Mouse (Mus musculus): ENCODE data around the gene Slc30a2. TPM values are rescaled to one million over a fixed set of nuclear protein-coding genes. Genes with fewer than 3 reads are reported as not detected.

Slc30a2 gene
- polyA plus RNA-seq, 1 experiment, result 4.0 TPM

GRCm38 (mm10) chr4:134362586-134362985 is 19.6 kb downstream of the Slc30a2 start:
- Histone ChIP-seq H3K36me3 (ENCODE audit: control insufficient read depth, insufficient read depth, low read length) (no peaks in the 10 kb centered on the region), H3K4me1 (ENCODE audit: control insufficient read depth, insufficient read depth, insufficient read length) (peaks cover 38% of the 10 kb centered on the region; the same call in 1 of the 2 replicates), H3K27me3 (ENCODE audit: control insufficient read depth, insufficient read depth, low read length) (no peaks in the 10 kb centered on the region), H3K27ac (ENCODE audit: insufficient read depth, low read length) (peak overlapping the region; percentile 82), H3K4me3 (ENCODE audit: extremely low read depth, insufficient read depth, insufficient read length) (peak overlapping the region; percentile 25; the same call in 1 of the 2 replicates)
- 2% methylated on average over 9 of the region's 9 CpGs for WGBS
- peak; percentile 80 to 82 for DNase-seq (ENCODE audit: low read depth in 1 of 2, low spot score in 2 of 2)
- TF ChIP-seq POLR2A (IDR thresholded peaks at IDR 0.05; ENCODE audit: low read depth, low read length) (no peak), CTCF (IDR thresholded peaks at IDR 0.05; ENCODE audit: extremely low read depth, insufficient read depth, insufficient read length, insufficient replicate concordance) (no peak)

- TF ChIP-seq POLR2A (IDR thresholded peaks at IDR 0.05; ENCODE audit: low read depth, low read length) (no peak), CTCF (IDR thresholded peaks at IDR 0.05; ENCODE audit: extremely low read depth, insufficient read depth, insufficient read length, insufficient replicate concordance) (no peak)
- H3K27me3 ChIP-seq (ENCODE audit: control insufficient read depth, insufficient read depth, low read length), result 0 out of 2 replicates have a peak, but pooled peaks cover under 1% of the 10 kb centered on the region
- no peak overlapping the region for H3K4me3 ChIP-seq (ENCODE audit: extremely low read depth, insufficient read depth, insufficient read length)
- no peak for DNase-seq (ENCODE audit: low read depth in 1 of 2, low spot score in 2 of 2)
- WGBS, result 9% methylated on average over 5 of the region's 5 CpGs
- no peaks in the 10 kb centered on the region for H3K36me3 ChIP-seq (ENCODE audit: control insufficient read depth, insufficient read depth, low read length)
- H3K4me1 ChIP-seq (ENCODE audit: control insufficient read depth, insufficient read depth, insufficient read length), result peaks cover 38% of the 10 kb centered on the region; the same call in 1 of the 2 replicates
- H3K27ac ChIP-seq (ENCODE audit: insufficient read depth, low read length), result no peak overlapping the region
Measured at GRCm38 (mm10) chr4:134365280-134365679, 22.3 kb downstream of the Slc30a2 start.

- no peak for DNase-seq (ENCODE audit: low read depth in 1 of 2, low spot score in 2 of 2)
- Histone ChIP-seq H3K27me3 (ENCODE audit: control insufficient read depth, insufficient read depth, low read length) (peaks cover 12% of the 10 kb centered on the region), H3K4me1 (ENCODE audit: control insufficient read depth, insufficient read depth, insufficient read length) (peaks cover 10% of the 10 kb centered on the region; the same call in 1 of the 2 replicates), H3K4me3 (ENCODE audit: extremely low read depth, insufficient read depth, insufficient read length) (peak overlapping the region; percentile 64), H3K27ac (ENCODE audit: insufficient read depth, low read length) (no peak overlapping the region), H3K36me3 (ENCODE audit: control insufficient read depth, insufficient read depth, low read length) (no peaks in the 10 kb centered on the region)
- TF ChIP-seq CTCF (IDR thresholded peaks at IDR 0.05; ENCODE audit: extremely low read depth, insufficient read depth, insufficient read length, insufficient replicate concordance) (no peak), POLR2A (IDR thresholded peaks at IDR 0.05; ENCODE audit: low read depth, low read length) (no peak)
- 9% methylated on average over 18 of the region's 18 CpGs for WGBS
Measured at GRCm38 (mm10) chr4:134370649-134371221, 27.8 kb downstream of the Slc30a2 start.

GRCm38 (mm10) chr4:134371316-134371855 is 28.4 kb downstream of the Slc30a2 start:
- H3K27me3 ChIP-seq (ENCODE audit: control insufficient read depth, insufficient read depth, low read length), result peaks cover 12% of the 10 kb centered on the region
- H3K4me1 ChIP-seq (ENCODE audit: control insufficient read depth, insufficient read depth, insufficient read length), result peaks cover 10% of the 10 kb centered on the region; the same call in 1 of the 2 replicates
- no peak overlapping the region; the same call in 1 of the 2 replicates for H3K27ac ChIP-seq (ENCODE audit: insufficient read depth, low read length)
- DNase-seq (ENCODE audit: low read depth in 1 of 2, low spot score in 2 of 2), result no peak
- H3K4me3 ChIP-seq (ENCODE audit: extremely low read depth, insufficient read depth, insufficient read length), result peak overlapping the region; percentile 64; the same call in 1 of the 2 replicates
- WGBS, result 6% methylated on average over 17 of the region's 17 CpGs
- no peaks in the 10 kb centered on the region for H3K36me3 ChIP-seq (ENCODE audit: control insufficient read depth, insufficient read depth, low read length)
- no peak for TF ChIP-seq CTCF (IDR thresholded peaks at IDR 0.05; ENCODE audit: extremely low read depth, insufficient read depth, insufficient read length, insufficient replicate concordance)

- under 1% methylated on average over 16 of the region's 16 CpGs for WGBS
- H3K27me3 ChIP-seq (ENCODE audit: control insufficient read depth, insufficient read depth, low read length), result peaks cover 12% of the 10 kb centered on the region
- H3K36me3 ChIP-seq (ENCODE audit: control insufficient read depth, insufficient read depth, low read length), result no peaks in the 10 kb centered on the region
- peak overlapping the region; percentile 64 for H3K4me3 ChIP-seq (ENCODE audit: extremely low read depth, insufficient read depth, insufficient read length)
- DNase-seq (ENCODE audit: low read depth in 1 of 2, low spot score in 2 of 2), result peak in 1 of 2 experiments; percentile 72
- TF ChIP-seq CTCF (IDR thresholded peaks at IDR 0.05; ENCODE audit: extremely low read depth, insufficient read depth, insufficient read length, insufficient replicate concordance) (no peak), POLR2A (IDR thresholded peaks at IDR 0.05; ENCODE audit: low read depth, low read length) (no peak)
- H3K4me1 ChIP-seq (ENCODE audit: control insufficient read depth, insufficient read depth, insufficient read length), result peaks cover 10% of the 10 kb centered on the region; the same call in 1 of the 2 replicates
- no peak overlapping the region for H3K27ac ChIP-seq (ENCODE audit: insufficient read depth, low read length)
Measured at GRCm38 (mm10) chr4:134372294-134372747, 29.3 kb downstream of the Slc30a2 start.

GRCm38 (mm10) chr4:134373295-134373694 is 30.3 kb downstream of the Slc30a2 start:
- peaks cover 12% of the 10 kb centered on the region for H3K27me3 ChIP-seq (ENCODE audit: control insufficient read depth, insufficient read depth, low read length)
- WGBS, result 91% methylated on average over 8 of the region's 8 CpGs

GRCm38 (mm10) chr4:134374306-134374705 is 31.3 kb downstream of the Slc30a2 start:
- DNase-seq (ENCODE audit: low read depth in 1 of 2, low spot score in 2 of 2), result no peak
- H3K4me1 ChIP-seq (ENCODE audit: control insufficient read depth, insufficient read depth, insufficient read length), result peaks cover 10% of the 10 kb centered on the region; the same call in 1 of the 2 replicates
- WGBS, result 64% methylated on average over 1 of the region's 1 CpGs
- peaks cover 12% of the 10 kb centered on the region for H3K27me3 ChIP-seq (ENCODE audit: control insufficient read depth, insufficient read depth, low read length)
- H3K27ac ChIP-seq (ENCODE audit: insufficient read depth, low read length), result no peak overlapping the region
- H3K4me3 ChIP-seq (ENCODE audit: extremely low read depth, insufficient read depth, insufficient read length), result no peak overlapping the region
- TF ChIP-seq CTCF (IDR thresholded peaks at IDR 0.05; ENCODE audit: extremely low read depth, insufficient read depth, insufficient read length, insufficient replicate concordance) (no peak), POLR2A (IDR thresholded peaks at IDR 0.05; ENCODE audit: low read depth, low read length) (no peak)
- H3K36me3 ChIP-seq (ENCODE audit: control insufficient read depth, insufficient read depth, low read length), result no peaks in the 10 kb centered on the region

More at GRCm38 (mm10) chr4:134373295-134373694, 30.3 kb downstream of the Slc30a2 start:
- Histone ChIP-seq H3K27ac (ENCODE audit: insufficient read depth, low read length) (no peak overlapping the region), H3K4me3 (ENCODE audit: extremely low read depth, insufficient read depth, insufficient read length) (no peak overlapping the region), H3K36me3 (ENCODE audit: control insufficient read depth, insufficient read depth, low read length) (no peaks in the 10 kb centered on the region), H3K4me1 (ENCODE audit: control insufficient read depth, insufficient read depth, insufficient read length) (peaks cover 10% of the 10 kb centered on the region; the same call in 1 of the 2 replicates)
- DNase-seq (ENCODE audit: low read depth in 1 of 2, low spot score in 2 of 2), result no peak
- TF ChIP-seq CTCF (IDR thresholded peaks at IDR 0.05; ENCODE audit: extremely low read depth, insufficient read depth, insufficient read length, insufficient replicate concordance) (no peak), POLR2A (IDR thresholded peaks at IDR 0.05; ENCODE audit: low read depth, low read length) (no peak)
